Mouse (Mus musculus) lung, adult 2 months (tissue): ENCODE data around the gene Atp2a2.
"Not testable (repeated sequence)": the region's sequence is repeated elsewhere in the genome, so short reads cannot be mapped to it uniquely, and the experiment has no call there.

Source experiments
- CTCF ChIP-seq: fragments of 200-500 bp; IDR thresholded peaks from 2 replicates; pipeline ENCODE4 v1.5.1; 2011; ENCODE audit warnings: mild to moderate bottlenecking, low read length, control low read depth; ENCODE audit not compliant: insufficient read depth
- POLR2A ChIP-seq: fragments of 200-500 bp; IDR thresholded peaks from 2 replicates; pipeline ENCODE4 v1.6.1; 2011; ENCODE audit warnings: low read depth, mild to moderate bottlenecking, control low read depth, low read length, borderline replicate concordance; ENCODE audit errors: extremely low read depth

DNA sequence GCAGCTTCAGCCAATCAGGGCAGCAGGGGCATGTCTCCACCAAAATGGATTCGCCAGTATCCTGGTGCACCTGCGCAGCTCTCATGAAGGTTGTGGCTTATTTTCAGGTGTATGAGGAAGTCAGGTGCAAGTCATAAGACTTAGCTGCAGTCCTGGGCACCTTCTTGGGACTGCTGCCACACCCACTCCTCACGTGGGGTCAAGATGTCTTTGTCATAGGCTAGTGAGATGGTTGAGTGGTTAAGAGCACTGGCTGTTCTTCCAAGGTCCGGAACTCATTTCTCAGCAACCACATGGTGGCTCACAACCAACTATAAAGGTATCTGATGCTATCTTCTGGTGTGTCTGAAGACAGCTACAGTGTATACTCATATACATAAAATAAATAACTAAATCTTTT is 81.3 kb downstream of the Atp2a2 start:
- TF ChIP-seq POLR2A, CTCF: not testable (repeated sequence)
